Mouse (Mus musculus): Measurements from ENCODE around the gene Gm21987.
"Not testable (repeated sequence)": the region's sequence is repeated elsewhere in the genome, so short reads cannot be mapped to it uniquely, and the experiment has no call there.

Gm21987 gene
- long read RNA-seq, experiment 1, partial matches to known transcripts, result 0 of 9 reads
- long read RNA-seq, experiment 1, other reads (novel, unspliced or antisense), result 9 of 9 reads
- long read RNA-seq, experiment 2, result 0 reads

DNA sequence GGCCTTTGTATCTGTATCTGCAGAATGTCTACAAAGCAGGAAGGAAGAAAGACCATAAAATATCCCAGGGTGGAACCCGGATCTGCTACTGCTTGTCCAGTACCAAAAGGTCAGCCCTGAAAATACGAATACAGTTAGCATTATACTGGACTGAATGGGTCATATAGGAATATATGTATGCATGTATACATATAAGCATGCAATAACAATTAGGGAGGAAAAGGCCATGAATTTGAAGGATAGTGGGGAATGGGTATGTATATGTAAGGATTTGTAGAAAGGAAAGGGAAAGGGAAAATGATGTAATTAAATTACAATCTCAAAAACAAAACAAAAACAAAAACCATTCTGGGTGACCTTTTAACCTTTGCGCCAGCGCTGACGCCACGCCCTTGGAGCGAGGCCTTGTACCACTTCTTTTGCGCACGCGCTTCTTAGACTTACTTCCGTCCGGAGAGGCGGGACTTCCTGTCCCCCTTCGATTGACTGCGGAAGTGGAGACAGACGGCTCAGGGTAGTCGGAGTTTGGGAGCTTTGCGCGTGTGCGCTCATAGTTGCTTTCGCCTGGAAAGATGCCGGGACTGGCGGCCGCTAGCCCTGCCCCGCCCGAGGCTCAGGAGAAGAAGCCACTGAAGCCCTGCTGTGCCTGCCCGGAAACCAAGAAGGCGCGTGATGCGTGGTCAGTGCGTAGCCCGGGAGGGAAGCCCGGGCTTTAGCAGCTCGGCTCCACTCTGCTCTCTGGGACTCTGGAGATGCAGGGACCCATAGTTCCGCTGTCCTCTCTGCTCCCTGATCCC lies at the start of gene Gm21987, which contains the start of gene Cox17:
Gene Gm21987, plus strand, starts transcription at position 512 of the 797 bp plus-strand sequence.
Gene Cox17, plus strand, starts transcription at position 463 of the 797 bp plus-strand sequence.
- intact Hi-C loops (cut with DNase I), result loop anchor here (5.0 kb wide), 1 partner anchor 161 kb away; no protein-coding TSS in a partner anchor

DNA sequence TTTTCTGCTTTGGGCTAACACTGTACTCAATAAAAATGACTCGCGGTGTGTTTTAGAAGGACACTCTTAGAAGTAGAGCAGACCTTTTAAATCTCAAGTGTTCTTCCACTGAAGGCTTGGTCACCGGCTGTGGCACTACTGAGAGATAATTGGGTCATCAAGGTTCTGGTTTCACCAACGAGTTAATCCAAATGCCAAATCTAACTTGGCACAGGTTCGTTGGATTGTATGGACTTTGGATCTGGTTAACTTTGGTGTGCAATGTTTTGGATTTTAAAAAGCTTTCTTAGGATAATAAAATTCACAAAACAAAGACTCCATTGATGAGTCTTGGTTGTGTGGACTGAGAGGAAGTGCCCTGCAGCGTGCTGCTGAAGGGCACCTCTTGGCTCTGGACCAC lies 48.4 kb upstream of the Gm21987 start:
- intact Hi-C loops (cut with DNase I), result no loop called here

DNA sequence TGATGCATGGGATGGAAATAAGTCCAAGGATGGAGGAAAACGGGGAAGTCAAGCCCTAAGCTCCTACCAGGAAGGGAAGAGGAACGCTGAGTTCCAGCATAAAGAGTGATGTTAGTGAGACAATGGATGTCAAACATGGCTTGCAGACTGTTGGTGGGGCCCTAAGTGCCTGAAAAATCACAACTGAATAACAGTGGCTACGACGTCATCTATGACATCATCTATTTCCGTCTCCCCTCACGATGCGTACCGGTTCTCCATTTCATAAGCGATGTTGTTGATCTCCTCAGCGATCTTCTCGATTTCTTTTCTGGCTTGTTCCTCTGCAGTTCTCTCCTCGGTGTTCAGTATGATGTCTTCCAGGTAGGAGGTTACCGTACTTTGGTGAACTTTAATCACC lies 44.5 kb upstream of the Gm21987 start:
- intact Hi-C loops (cut with DNase I), result no loop called here

DNA sequence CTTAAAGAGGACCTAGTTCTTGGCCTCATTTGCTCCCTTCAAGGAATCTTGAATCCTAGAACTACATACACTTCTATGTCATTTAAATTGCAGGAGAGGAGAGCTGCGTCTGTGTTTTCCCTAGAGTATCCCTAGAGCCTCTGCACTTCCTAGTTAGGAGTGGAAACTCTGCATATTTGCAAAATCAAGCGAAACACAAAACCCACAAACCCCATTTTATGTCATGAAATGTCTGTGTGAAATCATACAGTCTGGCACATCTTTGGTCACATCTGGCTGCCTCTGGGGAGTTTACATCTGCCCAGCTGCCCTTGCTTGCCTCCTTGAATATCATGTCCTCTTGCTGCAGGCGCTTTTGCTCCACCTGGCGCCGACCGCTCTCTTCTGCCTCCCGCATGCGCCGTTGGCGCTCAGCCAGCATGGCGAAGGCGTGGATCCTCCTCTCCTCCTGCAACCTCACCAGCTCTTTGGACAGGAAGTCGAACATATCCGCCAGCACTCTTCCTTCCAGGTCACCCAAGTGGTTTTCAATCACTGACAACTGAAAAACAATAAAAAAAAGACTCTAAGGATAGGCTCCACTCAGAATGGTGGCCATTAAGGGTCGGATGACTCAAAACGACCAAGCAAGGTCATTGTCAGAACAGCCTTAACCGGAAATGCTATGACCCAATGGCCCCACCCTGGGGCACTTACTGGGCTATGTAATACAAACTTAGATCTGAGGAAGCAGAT lies 42.2 kb upstream of the Gm21987 start:
- intact Hi-C loops (cut with DNase I), result no loop called here

GRCm38 (mm10) chr16:38306571-38307220 lies 40.1 kb upstream of the Gm21987 start:
- intact Hi-C loops (cut with DNase I), result no loop called here

- intact Hi-C loops (cut with DNase I), result no loop called here
These were observed 39.6 kb upstream of the Gm21987 start for GRCm38 (mm10) chr16:38307221-38307605.

- intact Hi-C loops (cut with DNase I), result no loop called here
These were observed 39.2 kb upstream of the Gm21987 start for GRCm38 (mm10) chr16:38307651-38308050.

- intact Hi-C loops (cut with DNase I), result no loop called here
These were observed 38.6 kb upstream of the Gm21987 start for GRCm38 (mm10) chr16:38308195-38308594.

DNA sequence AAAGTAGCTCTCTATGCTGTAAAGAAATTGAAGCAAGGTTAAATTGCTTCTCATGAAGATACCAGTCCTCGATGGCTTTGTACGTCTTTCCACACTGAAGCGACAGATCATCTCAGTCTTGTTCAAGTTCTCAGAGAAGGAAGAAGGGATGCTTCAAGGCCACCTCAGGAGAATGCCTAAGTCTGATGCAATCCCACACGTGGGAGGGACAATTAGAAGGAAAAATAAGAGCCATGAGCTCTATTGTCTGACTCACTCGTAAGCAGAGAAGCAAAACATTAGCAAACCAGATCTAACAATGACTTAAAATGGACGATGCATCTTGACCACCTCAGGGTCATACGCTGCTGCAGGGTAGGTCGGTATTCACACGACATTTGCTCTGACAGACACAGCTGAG lies 28.3 kb upstream of the Gm21987 start:
- intact Hi-C loops (cut with DNase I), result no loop called here

GRCm38 (mm10) chr16:38319087-38319486 lies 27.8 kb upstream of the Gm21987 start:
- intact Hi-C loops (cut with DNase I), result no loop called here

DNA sequence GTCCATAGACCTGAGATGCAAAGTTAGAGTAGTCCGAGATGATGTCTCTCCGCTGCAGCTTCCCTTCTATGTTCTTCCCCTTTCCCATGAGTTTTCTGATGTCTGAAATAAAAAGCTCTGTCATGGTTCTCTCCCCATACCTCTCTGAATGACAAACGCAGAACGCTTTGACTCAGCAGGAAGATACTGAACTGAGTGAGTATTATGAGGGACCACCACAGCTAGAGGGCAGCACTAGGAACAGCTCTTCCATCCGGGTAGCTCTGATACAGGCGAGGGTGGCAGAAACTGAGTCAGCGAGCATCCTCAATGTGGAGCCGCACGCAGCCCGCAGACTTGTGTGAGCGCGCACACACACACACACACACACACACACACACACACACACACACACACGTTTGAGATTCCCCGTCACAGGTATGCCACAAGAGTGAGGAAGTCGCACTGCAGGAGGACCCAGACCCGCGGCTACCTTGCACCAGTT lies 25.3 kb upstream of the Gm21987 start:
- intact Hi-C loops (cut with DNase I), result no loop called here

DNA sequence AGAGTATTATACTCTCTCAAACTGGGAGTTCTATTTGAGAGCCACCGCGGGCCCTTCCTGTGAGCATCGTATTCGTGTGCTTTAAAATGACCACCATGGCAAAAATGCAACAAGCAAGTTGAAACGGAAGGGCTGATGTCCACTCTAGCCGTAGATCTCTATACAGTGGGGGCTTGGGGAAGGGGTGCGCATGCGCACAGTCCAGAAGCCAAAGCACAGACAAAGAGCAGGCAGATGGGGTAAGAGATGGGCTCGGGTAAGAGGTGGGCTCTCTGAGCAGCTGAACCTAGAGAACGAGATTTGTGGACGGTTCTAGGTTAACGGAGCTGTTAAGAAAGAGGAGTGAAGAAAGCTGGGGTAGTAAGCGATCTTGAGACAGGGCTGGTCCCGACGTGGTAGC lies 22.5 kb upstream of the Gm21987 start:
- intact Hi-C loops (cut with DNase I), result no loop called here

GRCm38 (mm10) chr16:38326778-38327397 lies 20.0 kb upstream of the Gm21987 start:
- intact Hi-C loops (cut with DNase I), result no loop called here

DNA sequence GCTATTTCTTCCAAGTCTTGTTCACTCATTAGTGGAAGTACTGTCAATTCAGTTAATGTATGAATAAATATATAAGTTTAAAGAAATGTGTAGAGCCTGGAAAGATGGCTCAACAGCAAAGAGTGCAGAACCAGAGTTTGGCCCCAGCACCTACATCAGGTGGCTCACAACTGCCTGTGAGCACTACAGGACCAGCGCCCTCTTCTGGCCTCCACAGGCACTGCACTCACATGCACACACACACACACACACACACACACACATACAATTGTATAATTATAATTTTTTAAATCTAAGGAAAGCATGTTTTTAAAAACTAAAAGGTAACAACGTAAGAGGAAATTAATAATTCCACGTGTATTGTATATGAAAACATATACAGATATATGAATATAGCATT lies 17.5 kb upstream of the Gm21987 start:
- intact Hi-C loops (cut with DNase I), result no loop called here

GRCm38 (mm10) chr16:38334431-38334830 lies 12.4 kb upstream of the Gm21987 start:
- intact Hi-C loops (cut with DNase I), result no loop called here

GRCm38 (mm10) chr16:38338077-38338476 lies 8.8 kb upstream of the Gm21987 start:
- intact Hi-C loops (cut with DNase I), result not testable (repeated sequence)

DNA sequence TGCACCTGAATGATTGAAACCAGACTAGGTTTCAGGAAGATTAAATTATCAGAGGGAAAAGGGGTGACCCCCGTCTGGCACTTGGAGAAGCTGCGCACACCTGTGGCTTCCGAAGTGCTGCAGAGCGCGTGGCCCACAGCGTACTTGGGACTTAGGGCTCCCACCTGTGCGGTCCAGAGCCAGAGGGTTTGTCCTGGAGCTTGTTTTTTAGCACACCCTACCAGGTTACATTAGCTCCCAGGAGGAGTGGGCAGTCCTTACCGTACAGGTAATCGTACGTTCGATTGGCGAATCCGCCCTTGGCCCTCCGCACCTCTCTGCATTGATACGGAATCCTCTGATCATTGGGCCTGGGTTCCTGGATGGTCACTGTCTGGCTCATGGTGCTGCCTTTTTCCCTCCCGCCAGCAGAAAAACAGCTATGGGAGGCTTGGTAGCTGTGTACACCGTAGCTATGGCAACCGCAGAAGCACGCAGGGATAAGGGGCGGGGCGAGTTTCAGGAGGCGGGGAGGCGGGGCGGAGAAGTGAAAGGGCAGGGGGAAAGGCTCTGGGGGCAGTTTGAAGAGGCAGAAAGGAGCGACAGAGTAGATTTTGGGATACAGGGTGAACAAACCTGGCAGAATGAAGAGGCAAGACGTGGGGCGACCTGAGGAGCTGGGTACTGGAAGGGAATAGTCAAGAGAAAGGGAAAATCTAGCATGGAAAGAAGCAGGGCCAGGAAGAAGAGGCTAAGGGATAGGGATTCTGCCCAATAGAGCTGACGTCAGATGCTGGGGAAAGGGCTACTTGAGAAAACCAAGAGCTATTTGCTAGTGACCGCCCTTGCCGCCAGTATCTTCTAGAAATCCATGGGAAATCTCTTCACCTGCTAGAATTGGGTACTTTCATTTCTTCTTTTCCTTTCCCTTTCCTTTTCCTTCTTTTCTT lies 5.2 kb upstream of the Gm21987 start, which contains the start of gene Maats1:
Gene Maats1, minus strand, starts transcription at position 748 of the 929 bp plus-strand sequence.
- intact Hi-C loops (cut with DNase I), result no loop called here

GRCm38 (mm10) chr16:38344941-38345725 lies 1.7 kb upstream of the Gm21987 start:
- intact Hi-C loops (cut with DNase I), result loop anchor here (5.0 kb wide), 1 partner anchor 162 kb away; no protein-coding TSS in a partner anchor

DNA sequence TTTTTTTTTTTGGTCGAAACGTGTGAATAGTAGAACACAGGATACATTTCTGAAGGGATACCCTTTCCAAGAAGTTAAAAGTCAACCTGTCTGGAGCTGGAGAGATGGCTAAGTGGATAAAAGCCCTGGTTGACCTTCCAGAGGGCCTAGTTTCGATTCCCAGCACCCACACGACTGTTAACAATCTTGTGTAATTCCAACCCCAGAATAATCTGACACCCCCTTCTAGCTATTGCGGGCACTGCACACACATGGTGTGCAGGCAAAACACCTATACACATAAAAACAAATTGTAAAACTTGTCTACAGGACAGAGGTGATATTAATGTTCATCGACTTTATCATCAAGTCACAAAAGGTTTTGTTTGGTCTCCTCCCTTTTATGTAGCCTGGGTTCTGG lies 748 bp downstream of the Gm21987 start:
- intact Hi-C loops (cut with DNase I), result loop anchor here (5.0 kb wide), 1 partner anchor 160 kb away; no protein-coding TSS in a partner anchor
